Mouse (Mus musculus) kidney, adult 8-10 months (tissue): ENCODE data around the gene Prrg2.
A peak's percentile ranks its signal among the peaks of the same experiment; 100 is the strongest.

Experiments used
- DNase-seq, 2 experiments: peaks; one replicate each; pipeline ENCODE4 v3.0.0; 2022

The Prrg2 gene

DNA sequence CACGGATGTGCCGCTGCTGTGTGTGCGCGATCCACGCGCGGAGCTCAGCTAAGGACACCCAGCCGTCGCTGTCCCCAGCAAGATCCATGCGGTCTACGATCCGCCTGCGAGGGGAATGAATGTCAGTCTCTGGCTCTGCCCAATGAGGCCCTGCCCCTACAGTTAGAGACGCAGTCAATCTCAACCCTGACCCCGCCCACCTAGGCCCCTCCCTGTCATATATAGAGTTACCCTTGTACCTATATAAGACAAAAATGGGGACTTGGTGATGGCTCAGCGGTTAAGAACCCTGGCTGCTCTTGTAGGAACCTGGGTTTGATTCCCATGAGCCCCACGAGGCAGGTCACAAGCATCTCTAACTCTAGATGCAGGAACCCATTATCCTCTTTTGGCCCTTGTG lies 26.1 kb upstream of the Prrg2 start:
- DNase-seq, result no peak

DNA sequence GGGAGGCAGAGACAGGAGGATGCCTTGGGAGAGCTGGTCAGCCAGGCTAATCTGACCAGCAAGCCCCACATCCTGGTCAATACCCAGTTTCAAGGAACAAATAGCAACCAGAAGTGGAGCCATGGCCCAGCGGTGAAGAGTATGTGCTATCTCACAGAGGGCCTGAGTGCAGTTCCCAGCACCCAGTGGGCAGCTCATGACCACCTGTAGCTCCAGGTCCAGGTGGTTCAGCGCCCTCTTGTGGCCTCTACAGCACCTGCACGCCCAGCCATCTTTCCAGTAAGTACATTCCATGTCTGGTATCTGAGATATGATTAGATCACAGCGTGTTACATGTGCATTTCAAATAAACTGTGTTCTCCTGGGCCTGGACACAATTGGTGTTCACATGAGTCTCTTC lies 23.6 kb upstream of the Prrg2 start:
- no peak for DNase-seq

GRCm38 (mm10) chr7:45083300-45083890 lies 20.9 kb upstream of the Prrg2 start:
- no peak for DNase-seq

DNA sequence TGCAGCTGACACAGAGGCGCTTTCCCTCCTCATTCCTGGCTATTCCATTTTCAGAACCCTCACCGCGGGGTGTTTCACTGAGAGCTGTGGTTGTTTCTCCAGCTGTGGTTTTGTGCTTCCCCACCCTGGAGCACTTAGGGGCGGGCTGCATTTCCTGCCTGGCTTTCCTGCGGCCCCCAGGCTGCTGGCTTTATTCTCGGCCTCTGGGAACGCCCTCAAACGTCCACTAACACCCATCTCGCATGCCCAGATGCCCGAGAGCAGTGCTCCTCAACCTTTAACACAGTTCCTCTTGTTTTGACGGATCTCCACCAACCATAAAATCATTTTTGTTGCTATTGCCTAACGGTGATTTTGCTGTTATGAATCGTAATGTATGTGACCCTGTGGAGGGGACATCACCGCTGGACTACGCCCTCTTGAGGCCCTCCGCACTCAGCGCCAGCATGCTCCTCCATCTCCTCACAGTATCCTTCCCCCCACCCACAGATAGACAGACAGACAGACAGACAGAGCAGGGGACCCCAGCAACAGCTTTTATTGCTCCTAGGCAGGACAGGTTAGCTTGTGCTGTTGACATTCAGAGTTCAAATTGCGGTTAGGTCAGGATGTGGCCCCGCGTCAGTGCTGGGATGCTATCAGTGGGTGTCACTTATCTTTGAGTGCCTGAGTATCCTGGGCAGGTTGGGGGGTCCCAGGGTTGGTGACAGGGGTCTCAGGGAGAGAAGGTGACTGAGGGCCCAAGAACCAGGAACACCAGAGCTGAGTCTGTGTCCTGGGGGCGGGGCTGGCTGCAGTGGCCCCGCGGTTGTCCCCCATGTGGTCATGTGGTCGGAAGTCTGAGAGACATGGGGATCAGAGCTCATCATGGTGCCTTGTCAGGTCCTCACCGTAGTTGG lies 20.2 kb upstream of the Prrg2 start:
- DNase-seq, result no peak

DNA sequence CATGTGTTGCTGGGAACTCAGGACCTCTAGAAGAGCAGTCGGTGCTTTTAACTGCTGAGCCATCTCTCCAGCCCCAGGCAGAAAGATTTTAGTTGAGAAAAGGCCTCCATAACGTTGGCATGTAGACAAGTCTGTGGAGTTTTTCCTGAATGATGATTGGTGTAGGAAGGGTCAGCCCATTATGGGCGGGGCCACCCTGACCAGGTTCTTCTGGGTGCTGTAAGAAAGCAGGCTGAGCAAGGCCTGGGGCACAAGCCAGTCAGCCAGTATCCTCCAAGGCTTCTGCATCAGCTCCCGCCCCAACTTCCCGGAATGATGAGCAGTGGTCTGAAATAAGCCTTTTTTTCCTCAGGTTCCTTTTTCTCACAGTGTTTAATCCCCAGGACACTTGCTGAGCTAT lies 18.5 kb upstream of the Prrg2 start:
- DNase-seq, result no peak

GRCm38 (mm10) chr7:45079856-45080255 lies 17.4 kb upstream of the Prrg2 start:
- DNase-seq, result peak; percentile 84 to 94

GRCm38 (mm10) chr7:45078513-45078912 lies 16.0 kb upstream of the Prrg2 start:
- peak; percentile 63 to 81 for DNase-seq

- DNase-seq, result no peak
Measured at GRCm38 (mm10) chr7:45077829-45078228, 15.4 kb upstream of the Prrg2 start.

GRCm38 (mm10) chr7:45077322-45077721 lies 14.8 kb upstream of the Prrg2 start:
- DNase-seq, result no peak

DNA sequence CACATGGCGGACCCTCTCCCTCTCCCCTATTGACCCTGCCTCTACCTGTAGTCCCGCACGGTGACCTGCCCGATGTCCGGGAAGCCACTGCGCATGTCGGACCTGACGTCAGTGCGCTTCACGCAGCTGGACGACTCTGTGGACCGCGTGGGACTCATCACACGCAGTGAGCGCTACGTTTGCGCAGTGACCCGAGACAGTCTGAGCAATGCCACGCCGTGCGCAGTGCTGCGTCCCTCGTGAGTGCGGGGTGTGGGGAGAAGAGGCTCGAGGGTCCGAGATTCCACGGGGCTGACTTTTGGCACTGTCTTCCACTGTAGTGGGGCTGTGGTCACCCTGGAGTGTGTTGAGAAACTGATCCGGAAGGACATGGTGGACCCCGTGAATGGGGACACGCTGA lies 14.0 kb upstream of the Prrg2 start:
- no peak for DNase-seq

DNA sequence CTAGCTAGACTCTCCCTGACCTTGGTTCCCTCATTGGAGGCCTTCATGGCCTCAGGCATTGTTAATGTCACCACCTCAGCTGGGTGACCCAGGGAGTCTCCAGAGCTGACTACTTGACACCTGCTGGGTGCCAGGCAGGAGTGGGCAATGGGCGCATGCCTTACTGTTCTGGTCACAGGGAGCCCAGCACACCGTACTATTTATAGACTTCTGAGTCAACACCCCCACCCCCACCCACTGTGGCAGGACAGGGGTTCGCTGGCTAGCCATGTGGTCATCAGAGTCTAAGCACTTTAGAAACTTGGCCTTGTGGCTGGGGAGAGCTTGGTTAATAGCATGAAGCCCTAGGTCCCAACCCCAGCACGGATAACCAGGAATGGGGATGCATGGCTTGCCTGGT lies 12.9 kb upstream of the Prrg2 start:
- no peak for DNase-seq

DNA sequence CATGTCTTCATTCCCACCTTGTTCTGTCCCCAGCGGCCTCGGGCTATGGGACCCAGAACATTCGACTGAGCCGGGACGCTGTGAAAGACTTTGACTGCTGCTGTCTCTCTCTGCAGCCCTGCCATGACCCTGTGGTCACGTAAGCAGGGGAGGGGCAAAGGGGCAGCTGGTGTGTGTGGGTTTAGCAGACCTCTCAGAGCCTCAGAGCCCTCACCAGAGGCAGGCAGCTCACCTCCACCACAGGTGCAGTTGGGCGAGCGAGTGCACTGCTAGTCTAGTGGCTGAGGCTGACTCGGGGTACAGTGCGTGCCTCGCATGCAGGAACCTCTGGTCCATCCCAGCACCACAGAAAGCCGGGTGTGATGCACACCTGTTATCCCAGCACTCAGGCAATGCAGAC lies 11.5 kb upstream of the Prrg2 start:
- DNase-seq, result no peak

DNA sequence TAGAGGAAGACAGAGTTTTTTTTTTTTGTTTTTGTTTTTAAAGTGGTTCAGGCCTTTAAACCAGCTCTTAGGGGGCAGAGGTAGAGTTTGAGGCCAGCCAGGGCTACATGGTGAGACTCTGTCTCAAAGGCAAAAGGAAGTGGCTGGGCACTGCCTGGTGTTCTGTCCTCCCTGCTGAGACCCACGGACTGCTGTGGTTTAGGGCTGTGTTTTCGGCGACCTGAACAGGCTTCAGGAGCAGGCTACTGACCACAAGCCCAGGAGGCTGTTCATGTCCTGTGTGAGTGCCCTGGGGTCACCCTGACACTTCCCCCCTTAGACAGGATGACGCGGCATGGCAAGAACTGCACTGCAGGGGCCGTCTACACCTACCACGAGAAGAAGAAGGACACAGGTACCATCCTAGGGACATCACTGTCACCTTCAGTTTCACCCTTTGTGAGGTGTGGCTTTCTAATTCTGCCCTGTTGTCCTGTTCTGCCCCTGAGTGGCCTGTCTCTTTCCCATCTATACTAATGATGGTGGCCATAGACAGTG lies 10.8 kb upstream of the Prrg2 start:
- no peak for DNase-seq

- DNase-seq, result no peak
Measured at GRCm38 (mm10) chr7:45072230-45072629, 9.8 kb upstream of the Prrg2 start.

DNA sequence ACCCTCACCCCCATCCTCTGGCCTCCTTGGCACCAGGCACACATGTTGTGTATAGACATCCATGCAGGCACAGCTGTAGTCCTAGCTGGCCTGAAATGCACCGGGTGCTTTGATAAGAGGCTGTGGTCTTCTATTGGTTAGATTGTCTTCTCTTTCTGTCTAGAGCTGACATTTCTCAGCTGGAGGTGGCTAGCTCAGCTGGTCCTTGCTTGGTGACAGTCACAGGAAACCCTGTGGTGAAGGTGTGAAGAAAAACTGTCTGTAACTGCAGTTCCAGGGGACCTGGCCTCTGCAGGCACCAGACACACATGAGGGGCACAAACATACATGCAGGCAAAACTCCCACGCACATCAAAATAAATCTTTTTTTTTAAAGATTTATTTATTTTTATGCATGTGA lies 7.2 kb upstream of the Prrg2 start:
- no peak for DNase-seq

DNA sequence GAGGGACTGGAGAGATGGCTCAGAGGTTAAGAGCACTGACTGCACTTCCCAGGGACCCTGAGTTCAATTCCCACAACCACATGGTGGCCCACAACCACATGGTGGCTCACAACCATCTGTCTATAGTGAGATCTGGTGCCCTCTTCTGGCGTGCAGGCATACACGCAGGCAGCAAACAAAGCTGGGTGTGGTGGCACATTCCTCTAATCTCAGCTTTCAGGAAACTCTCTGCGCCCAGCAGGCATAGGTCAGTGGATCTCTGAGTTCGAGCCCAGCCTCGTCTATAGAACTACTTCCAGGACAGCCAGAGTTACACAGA lies 5.5 kb upstream of the Prrg2 start:
- peak in 1 of 2 experiments; percentile 50 for DNase-seq

DNA sequence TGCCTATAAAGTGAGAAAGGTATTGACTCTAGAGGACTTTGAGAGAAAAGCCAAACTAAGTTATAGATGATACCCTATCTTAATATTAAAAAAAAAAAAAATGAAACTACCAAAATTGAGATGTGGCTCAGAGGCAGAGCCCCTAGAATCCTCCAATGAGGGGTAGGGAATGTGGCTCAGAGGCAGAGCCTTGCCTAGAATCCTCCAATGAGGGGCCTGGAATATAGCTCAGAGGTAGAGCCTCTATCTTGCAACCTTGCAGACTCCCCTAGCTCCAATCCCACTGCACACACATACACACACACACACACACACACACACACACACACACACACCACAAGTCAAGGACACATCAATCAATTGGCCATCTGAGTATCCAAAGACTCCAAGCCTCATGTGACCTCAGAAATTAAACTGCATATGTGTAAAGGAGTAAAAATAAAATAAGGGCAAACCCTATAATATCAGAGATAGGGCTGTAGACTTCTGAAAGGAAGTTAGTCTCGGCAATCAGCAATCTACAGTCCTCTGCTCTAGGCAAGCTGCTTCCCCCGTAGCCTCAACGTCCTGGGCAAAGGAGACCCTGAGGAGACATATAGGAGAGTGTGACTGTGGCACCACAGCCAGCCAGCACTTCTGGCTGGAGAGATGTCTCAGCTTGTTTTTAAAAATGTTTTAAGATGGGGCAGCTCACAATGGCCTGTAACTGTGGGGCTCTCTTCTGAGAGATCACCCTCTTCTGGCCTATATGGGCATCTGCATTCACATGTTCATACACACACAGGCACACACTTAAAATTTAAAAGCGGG lies 4.9 kb upstream of the Prrg2 start:
- DNase-seq, result no peak

GRCm38 (mm10) chr7:45061532-45062075 lies 873 bp downstream of the Prrg2 start:
- peak; percentile 82 to 87 for DNase-seq

- no peak for DNase-seq
Measured at GRCm38 (mm10) chr7:45060632-45061122, 1.8 kb downstream of the Prrg2 start.

DNA sequence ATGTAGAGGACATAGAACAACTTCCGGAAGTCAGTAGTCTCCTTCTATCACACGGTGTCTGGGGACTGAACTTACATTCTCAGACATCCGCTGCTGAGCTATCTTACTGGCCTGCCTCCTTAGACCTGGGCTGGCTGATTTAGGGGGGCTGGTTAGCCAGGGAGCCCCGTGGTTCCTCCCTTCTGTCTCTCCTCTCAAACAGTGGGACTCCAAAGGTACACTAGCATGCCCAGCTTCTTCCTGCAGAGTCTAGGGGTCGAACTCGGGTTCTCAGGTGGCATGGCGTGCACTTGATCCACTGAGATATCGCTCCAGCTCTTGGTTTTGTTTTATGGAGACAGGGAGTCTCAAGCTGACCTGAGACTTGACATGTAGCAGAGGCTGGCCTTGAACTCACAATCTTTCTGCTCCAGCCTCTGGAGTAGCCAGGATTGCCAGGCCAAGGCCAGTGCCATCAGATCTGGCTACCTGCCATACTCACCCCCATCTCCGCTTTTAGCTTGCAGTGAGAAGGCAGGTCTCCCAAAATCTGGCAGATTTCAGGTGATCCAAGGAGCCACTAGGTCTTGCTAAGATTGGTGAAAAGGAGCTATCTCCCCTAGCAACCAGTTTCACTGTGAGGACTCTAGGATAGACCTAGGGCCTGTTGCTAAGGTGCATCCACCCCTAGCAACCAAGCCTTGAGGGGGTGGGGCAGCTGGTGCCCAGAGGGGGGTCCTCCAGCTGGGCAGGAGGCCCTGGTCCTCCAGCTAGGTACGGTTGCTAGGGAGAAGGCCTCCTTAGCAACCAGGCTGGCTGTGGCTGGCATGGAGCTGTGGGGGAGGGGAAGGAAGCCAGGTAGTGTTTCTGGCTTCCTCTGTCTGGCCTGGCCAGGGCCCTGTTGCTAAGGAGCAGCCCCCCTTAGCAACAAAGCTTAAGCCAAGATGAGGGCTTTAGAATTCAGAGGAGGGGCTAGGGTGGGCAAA lies 3.6 kb downstream of the Prrg2 start:
- no peak for DNase-seq

DNA sequence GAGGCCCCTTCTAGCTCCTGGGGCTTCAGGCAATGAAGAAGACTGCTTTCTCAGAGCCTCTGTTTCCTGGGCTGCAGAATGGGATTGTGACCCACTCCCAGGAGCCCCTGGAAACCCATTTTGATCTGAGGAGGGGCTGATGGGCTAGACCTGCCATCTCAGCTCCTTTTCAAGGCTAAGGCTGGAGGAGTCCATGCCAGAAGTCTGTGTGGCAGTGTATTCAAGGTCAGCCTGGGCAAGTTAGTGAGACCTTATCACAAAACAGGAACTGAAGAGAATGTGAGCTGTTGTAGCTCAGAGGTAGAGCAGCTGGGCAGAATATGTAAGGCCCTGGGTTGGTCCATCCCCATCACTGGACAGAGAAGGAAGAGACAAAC lies 5.5 kb downstream of the Prrg2 start:
- DNase-seq, result no peak
